Mouse (Mus musculus) retina, postnatal 1 day (tissue): ENCODE results near the gene Tmem88.

Source experiments
- DNase-seq: peaks from one replicate; pipeline ENCODE4 v3.0.0-alpha.2; 2012

The Tmem88 gene

DNA sequence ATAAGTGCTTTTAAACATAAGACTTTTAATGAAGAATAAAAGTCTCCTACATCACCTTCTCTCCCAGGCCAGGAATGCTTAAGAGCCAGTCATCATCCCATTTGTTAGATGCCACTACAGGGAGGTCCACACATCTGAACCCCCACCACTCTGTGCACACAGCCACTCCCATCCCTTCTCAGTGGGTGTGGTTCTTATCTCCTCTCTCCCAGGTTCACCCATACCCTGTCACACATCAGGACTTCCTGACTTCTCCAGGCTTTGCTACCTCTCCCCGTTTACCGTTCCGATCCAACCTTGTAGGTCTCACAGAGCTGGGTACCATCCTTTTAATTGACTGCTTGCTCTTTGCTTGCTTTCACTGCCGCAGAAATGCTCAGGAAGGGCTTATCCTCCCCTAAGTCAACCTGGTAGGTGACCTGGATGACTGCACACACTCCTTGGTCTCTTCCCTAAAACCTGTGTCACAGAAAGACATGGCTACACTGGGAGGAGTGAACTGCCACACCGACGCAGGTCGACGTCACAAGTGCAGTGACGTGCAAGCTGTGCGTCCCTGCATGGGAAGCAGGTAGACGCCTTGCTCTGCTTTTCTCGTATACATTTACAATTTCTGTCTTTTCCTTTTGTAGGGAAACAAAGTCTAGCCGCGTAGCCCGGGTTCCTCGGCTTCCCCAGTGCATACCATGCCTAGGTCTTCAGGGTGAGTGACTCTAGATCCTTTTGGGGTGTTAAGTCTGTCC is 24.6 kb downstream of the Tmem88 start:
- no peak for DNase-seq

DNA sequence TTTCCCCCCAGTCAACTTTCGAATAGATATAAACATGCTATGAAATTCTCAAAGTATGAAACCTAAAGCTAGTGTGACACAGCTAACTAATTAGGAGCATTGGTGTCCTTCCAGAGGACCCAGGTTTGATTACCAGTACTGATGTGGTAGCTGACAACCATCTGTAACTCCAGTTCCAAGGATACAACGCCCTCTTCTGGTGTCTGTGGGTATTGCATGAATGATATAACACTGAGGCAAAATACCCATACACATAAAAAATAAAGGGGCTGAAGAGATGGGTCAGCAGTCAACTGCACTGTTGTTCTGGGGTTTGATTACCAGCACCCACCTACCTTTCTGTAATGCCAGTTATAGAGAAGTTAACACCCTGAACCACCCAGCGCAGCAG is 25.3 kb downstream of the Tmem88 start:
- peak; percentile 35 for DNase-seq

DNA sequence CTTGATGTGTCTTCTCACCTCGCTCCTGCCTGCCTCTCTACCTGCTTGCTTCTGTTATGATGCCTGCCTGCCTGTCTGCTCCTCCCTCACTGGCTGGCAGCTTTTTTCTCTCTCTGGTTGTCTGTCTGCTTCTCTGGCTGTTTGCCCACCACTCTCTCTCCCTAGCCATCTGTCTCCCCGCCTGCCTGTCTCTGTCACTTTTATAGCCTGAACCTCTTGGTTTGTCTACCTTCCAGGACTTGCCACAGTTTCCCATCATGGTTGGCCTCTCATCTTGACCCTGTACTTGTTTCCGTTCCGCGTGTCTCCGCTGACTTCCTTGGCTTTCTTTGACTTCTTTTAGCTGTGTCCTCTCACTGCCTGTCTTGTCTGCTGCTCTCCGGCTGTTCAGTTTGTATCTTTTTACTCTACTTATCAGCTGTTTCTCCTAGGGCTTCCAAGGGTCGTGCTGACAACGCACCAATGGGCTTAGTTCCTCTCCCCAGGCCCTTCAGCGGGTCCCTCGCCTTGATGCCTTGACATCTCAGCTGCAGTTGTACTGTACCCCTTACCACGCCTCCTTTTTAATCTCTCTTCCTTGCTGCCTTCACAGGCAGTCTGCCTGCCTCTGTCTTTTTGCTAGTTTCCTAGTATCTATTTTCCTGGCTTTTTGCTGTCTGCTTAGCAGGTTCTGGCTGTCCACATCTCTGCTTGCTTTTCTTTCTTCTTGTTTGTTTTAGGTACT is 25.8 kb downstream of the Tmem88 start:
- peak; percentile 52 for DNase-seq

DNA sequence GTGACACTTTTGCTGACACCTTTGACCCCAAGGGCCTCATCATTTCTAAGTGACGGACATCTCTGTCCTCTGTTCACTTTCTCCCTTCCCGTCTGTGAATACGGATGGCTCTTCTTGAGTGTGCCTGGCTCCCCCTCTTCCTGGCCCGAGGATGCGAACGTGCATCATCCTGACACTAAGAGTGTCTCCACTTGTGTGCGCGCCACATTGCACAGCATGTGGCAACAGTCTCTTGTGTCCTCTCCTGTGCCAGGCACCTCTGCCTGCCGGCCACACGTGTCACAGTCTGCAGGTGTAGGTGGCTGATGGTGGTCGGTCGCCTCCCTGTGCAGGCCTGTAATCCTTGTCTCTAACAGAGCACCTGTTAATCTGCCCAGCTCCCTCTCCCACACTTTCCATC is 26.4 kb downstream of the Tmem88 start:
- no peak for DNase-seq

DNA sequence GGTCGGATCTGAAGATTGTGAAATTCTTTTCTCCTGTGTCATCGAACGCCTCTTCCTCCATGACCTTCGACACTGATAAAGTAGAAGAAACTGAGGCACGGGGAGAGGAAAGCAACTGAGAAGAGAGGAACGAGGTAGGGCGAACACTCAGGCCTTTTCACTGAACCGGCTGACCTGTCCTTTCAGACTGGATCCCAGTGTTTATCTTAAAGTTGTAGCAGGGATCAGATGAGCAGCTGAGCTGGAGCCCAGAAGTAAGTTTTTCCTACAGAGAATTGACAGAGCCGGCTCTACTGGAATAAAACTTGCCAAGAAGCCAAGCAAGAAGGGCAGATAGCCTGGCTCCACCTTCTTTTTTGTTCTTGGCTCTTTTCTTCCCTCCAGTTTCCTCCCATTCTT is 27.2 kb downstream of the Tmem88 start:
- no peak for DNase-seq

DNA sequence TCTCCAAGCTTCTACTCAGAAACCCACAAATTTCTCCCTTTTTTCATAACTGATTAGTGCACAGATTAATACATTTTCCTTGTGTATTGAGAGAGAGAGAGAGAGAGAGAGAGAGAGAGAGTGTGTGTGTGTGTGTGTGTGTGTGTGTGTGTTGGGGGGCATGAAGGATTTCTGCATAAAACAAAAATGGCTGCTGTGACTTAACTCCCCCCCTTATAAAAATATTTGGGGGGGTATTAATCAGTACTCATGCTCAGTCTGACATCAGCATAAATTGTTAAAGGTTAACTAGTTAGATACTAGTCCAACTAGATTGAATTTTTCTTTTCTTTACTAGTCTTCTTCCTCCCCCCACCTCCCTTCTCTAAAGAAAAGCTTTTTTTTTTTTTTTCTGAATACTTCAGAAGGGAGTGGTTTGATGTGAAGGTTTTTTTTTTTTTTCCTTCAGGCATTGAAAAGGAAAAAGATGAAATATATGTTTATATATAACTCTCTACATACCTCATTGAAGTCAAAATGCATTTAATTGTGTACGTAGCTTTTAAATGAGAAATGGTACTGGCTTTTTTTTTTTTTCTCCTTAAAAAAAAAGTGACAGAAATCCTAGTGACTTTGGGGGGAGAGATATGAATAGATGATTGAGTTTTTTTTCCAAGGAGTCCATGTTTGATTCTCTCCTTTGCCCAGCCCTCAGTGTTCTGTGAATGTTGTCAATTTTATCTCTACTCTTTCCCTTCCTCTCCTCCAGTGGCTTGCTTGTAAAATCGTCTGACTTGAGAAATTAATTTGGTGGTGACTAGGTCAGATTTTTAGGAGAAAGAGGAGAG is 27.8 kb downstream of the Tmem88 start:
- peak; percentile 11 for DNase-seq

DNA sequence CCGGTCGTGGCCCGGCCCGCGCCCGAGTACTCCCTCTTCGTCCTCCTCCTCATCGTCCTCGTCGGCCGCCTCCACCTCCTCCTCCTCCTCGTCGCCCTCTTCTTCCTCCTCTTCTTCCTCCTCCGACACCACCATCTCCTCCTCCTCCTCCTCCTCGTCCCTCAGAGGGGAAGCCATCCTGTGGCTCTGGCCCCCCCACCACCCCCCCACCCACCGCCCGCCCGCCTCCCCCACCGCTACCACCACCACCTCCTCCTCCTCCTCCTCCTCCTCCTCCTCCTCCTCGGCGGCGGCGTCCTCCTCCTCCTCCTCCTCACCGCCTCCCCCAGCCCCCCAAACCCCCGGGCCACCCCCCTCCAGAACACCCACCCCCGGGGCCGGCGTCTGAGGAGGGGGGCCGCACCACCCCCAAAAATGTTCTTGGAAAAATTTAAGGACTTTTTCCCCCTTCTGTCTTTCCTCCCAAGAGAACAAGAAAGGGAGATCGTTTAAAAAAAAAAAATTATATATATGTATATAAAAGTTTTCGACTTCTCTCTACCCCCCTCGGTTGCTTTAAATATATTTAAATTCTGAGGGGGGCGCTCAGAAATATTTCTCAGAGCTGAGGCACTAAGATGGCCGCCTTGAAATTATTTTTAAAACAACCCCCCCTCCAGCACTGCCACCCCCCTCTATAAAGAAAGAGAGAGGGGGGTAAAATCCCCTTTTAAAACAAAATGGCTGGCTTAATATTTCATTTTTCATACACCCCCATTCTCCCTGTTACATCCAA is 28.6 kb downstream of the Tmem88 start, which contains the start of gene Chd3:
Gene Chd3 (minus strand): TSS at position 192 of the 775 bp plus-strand sequence.
- peak; percentile 35 for DNase-seq

DNA sequence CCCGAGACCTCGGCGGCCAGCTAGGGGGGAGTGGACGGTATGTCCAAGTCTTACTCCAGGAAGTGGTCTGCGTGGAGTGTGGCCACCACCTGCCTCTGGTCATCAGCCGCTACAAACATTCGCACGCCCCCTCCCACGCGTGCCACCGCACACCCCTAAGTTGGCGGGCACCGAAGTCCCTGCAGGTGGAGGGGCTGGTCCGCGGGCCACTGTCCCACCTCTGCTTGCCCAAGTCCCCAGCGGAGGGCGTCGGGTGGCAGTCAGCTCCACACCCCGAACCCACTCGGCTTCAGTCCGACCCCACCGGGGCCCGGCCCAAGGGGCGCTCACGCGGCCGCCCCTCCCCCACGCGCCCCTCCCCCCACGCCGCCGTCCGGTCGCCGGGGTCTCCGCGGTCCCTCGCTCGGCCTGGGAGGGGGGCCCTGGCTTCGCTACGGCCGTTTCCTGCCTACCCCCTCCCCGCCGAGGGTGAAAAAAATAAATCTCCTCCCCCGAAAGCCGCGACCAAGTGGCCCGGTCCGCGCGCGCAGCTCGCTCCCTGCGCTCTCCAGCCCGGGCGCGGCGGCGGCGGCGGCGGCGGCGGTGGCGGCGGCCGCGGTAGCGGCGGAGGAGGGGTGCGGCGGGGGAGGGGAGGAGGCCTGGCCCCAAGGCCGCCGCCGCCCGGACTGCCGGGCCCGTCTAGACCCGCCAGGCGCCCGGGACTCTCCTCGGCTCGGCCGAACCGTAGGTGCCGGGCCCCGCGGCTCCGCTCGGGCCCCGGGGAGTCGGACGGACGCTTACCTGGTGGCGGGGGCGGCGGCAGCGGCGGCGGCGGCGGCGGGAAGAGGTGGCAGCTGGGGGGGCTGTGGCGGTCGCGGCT is 29.4 kb downstream of the Tmem88 start:
- peak; percentile 72 for DNase-seq

DNA sequence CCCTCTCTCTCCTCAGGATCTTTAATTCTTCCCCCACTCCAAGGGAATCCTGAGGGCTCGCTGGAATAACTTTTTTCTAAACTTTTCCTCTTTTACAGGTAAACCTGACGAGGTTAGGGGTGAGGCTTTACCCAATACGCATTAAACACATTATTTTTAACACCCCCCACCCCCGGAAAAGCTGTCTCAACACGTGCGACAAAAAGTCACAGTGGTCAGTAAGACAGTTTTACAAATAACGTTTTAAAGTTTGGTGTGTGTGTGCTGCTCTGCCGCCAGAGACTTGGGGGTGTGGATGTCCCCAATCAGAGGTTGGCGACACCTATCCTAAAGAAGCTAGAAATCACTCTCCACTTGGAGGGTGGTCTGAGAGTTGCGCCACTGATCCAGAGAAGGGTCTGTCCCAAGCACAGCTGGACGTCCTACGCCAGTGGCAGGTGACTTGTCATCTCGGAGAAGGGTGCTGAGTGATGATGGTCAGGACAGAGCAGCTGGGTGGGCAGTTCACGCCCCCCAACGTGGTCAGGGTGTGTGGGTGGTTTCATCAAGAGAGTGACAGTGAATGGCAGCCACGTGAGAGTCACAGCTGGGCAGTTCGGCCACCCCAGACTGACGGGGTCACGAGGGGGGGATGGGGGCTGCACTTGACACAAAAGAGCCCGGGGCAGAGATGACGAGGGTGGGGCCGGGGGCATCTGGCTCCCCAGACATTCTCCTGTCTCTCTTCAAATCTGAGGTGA is 30.2 kb downstream of the Tmem88 start:
- DNase-seq, result peak; percentile 78

DNA sequence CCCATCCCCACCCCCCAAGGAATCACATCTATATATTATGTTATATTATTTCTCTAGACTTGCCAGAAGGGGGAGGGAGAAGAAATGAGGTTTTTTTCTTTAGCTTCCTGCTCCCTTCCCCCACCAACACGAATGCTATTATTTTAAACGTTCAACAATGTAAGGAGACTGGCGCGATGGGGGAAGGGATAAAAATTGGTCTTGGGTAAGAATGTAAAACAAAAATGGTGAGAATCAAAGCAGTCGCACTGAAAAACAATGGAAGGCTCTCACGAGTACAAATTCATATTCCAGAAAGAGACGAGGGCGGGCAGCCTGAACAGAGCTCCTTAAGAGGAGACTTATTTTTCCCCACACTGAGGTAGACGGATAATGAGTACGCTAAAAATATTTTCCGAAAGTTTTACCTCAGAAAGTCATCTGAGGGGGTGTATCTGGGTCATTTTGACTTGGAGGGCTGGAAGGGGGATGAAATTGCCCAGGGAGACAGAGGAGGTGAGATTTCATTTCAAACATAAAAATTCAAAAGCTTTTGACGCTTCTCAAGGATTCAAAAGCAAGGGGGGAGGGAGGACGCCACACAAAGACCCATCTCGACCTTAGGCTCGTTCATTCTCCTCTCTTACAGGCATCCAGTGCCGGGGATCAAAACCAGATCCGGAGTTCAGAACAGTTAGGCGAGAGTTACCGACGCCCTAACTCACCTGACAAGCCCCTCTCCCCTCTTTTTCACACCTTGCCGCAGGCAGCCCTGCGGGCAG is 31.0 kb downstream of the Tmem88 start:
- DNase-seq, result peak; percentile 35

DNA sequence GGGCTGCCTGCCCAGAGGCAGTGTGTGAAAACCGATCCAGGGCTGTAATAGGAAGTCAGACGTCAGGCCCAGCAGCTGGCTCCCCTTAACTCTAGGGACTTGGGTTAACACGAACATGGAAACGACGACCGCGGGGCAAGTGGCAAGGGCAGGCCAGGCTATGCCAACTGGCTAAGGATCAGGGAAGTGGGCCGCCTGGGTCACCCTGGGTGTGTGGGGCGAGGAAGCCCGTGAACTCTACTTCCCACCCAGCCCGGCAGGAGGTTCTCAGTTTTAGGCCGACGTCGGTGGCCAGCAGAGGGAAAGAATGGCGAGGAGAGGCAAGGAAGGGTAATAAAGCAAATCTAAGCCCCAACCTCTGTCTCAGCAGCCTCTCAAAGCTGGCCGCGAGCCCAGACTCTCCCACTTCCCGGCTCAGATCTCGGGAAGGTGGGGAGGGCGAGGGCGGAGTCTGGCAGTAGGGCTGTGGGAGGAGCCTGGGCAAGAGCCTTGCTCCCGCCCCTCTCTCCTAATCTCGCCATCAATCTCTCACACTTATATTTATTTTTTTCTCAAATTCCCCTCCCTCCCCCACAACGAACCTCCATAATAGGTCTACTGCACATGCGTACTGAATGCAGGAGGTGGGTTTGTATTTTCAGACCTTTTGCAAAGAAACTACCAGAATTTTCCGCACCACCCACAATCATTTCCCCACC is 31.7 kb downstream of the Tmem88 start:
- peak; percentile 96 for DNase-seq

DNA sequence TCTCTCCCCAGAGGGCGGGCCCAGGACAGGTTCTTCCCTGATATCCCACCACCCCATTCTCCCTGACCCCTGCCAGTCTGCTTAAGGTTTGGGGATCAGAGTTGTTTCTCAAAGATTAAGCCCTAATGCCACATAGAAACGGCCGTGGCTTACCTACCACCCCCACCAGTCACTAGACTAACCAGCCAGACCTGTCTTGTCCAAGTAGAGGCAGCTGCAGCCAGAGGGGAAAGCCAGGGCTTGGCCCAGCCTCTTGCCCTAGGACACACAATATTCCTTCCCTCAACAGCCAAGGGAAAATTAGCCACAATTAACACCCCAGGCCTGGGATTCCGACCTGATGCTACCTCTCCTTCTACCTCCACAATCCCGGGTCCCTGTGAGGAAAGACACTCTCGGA is 32.3 kb downstream of the Tmem88 start:
- DNase-seq, result peak; percentile 18

DNA sequence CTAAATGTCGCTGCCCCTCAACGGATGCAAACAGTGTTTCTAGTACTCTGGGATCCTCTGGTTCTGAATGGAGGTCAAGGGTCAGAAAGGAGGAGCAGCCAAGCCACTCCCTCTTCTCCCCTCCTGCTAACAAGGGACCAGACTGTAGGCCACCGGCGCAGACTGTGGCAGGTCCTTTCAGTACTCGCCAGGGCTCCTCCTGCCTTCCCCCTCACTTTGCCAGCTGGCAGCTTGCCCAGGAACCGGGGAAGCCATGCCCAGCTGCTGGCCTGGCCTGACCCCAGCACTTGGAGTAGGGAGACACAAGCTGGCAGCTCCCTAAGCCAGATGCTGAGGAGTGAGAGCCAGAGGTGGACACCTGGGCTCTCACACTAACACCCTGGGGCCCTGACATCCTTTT is 33.1 kb downstream of the Tmem88 start:
- peak; percentile 97 for DNase-seq

DNA sequence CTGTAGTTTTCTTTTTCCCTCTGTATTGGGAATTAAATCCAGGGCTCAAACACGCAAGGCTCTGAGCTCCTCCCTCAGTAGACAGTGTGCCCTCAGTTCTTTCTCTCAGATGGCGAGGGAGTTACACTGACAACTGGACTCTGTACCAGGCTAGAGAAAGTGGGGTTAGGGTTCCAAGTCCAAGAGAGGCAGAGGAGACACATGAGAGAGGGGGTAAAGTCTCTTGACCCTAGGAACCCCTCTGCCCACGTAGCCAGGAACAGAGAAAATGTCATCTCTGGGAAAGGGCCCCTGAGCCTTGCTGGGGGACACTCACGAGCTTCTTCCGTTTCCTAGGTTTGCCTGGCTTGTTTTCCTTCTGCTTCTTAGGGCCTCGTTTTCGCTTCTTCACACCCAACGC is 33.7 kb downstream of the Tmem88 start:
- DNase-seq, result no peak

DNA sequence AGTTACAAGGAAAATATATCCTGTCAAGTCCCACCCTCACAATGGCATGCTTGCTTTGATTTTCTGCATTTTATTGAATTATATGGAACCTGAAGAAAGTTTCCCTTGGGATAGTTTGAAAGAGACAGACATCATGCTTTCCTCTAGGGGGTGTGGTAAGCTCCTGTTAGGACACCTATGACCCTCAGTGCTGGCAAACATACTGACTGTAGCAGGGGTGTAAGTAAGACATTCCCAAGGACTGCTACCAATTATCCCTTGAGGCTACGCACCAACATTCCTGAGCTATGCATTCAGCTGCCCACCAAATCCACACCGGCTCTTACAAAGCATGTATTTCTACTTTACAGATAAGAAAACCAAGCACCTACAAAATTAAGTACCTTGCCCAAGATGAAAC is 35.6 kb downstream of the Tmem88 start:
- peak; percentile 4 for DNase-seq

DNA sequence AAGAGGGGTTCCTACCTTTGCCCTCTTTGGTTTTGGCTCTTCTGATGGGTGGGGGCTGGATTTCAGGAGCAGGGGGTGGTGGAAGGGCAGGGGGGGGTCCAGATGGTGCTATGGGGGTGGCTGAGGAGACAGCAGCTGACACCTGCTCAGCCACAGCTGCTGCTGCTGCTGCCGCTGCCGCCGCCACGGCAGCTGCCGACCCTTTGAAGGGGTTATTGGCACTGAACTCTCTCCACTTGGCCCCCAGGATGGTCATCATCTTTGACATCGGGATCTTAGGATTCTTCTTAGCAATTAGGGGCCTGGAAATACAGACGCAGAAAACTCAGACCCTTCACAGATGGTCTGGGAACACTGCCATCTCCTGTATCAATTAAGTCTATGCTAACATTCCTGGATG is 36.0 kb downstream of the Tmem88 start:
- peak; percentile 4 for DNase-seq

DNA sequence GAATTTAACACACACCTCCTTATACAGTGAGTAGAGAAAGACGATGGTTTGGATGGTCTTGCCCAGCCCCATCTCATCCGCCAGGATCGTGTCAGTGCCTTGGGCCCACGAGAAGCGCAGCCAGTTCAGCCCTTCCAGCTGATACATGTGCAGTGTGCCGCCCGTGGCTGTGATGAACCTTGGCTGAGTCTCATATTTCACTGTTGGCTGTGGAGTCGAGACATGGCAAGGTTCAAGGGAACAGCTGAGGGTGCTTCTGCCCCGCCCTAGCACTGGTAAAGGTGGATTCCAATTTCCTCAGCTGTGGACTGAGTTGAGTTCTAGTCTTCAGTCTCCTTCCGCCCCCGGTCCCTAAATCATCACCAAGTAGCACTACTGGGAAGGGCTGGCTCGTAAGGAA is 40.3 kb downstream of the Tmem88 start:
- no peak for DNase-seq

DNA sequence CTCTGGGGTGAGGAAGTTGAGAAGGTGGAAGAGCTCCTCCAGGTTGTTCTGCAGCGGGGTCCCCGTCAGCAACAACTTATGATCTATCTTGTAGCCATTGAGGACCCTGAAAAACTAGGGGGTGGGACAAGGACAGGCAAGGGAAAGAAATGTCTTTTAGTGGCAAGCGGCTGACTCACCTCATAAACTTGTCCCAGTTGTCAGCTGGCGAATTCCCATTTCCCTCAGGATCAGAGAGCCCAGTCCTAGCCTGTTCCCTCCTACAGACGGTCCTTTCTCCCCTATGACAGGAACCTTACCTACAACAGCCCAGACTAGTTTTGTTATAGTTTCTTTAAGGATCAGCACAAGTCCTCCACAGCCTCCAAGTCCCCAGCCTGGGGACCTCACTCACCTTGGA is 41.5 kb downstream of the Tmem88 start:
- no peak for DNase-seq
